Mouse (Mus musculus) liver, embryonic 14.5 days (tissue): ENCODE measurements around the gene Rsph1.

Experiments used
- CTCF ChIP-seq: IDR thresholded peaks from 2 replicates; pipeline ENCODE4 v1.5.1; 2016; ENCODE audit warnings: antibody characterized with exemption, low read depth, control low read depth
- EP300 ChIP-seq: IDR thresholded peaks from 2 replicates; pipeline ENCODE4 v1.6.1; 2016; ENCODE audit warnings: antibody characterized with exemption, low read depth

- TF ChIP-seq CTCF: no peak
- no peak for TF ChIP-seq EP300
Measured at GRCm38 (mm10) chr17:31315046-31315792, 38.0 kb upstream of the Rsph1 start.
